Mouse (Mus musculus): ENCODE data around the gene Hgfac.

GRCm38 (mm10) chr5:35088785-35089613, 47.7 kb downstream of the Hgfac start:
- TF ChIP-seq POLR2A (IDR thresholded peaks at IDR 0.05; ENCODE audit: borderline replicate concordance, insufficient read depth, low read length) (no peak), CTCF (IDR thresholded peaks at IDR 0.05; ENCODE audit: borderline replicate concordance, insufficient read depth, low read depth, low read length) (peak; percentile 78)
